In genomic region chr2:92982591-92983272, GRCm38 (mm10) we compare ENCODE assay signal across 12 mouse cellular contexts.
DNase-seq lines count a peak whose midpoint lies in the region; ATAC-seq and TF ChIP-seq lines count a peak whose summit lies in the region.
"Had no signal": no experiment of that assay in that cellular context is flagged by ENCODE, and none has a peak within 500 bp of the region (broad histone marks: within the 10 kb centered on the region; RNA-seq: fewer than 3 reads in every experiment).

No protein-coding gene starts in this region.

- peak; percentile 15; the same call in 1 of the 2 replicates for TF ChIP-seq CTCF in liver, postnatal 0 days (IDR thresholded peaks at IDR 0.05; ENCODE audit: low read depth)

- H3K4me3 ChIP-seq in forebrain, embryonic 10.5 days = no peak overlapping the region
- H3K4me3 ChIP-seq in forebrain, embryonic 11.5 days (ENCODE audit: low read depth, low read length) = no peak overlapping the region
- H3K4me3 ChIP-seq in midbrain, embryonic 11.5 days (ENCODE audit: low read depth, low read length) = no peak overlapping the region
- no peak overlapping the region for H3K4me3 ChIP-seq in midbrain, embryonic 13.5 days (replicated peaks)
- H3K4me3 ChIP-seq in liver, postnatal 0 days (ENCODE audit: low read depth, low read length) = no peak overlapping the region
- H3K4me3 ChIP-seq: hindbrain, embryonic 10.5 days; limb, embryonic 13.5 days had no signal

- H3K36me3 ChIP-seq in forebrain, embryonic 10.5 days (replicated peaks) = peaks cover 42% of the 10 kb centered on the region
- no peaks in the 10 kb centered on the region for H3K36me3 ChIP-seq in forebrain, embryonic 11.5 days (ENCODE audit: control insufficient read depth, insufficient read depth, low read length)
- 0 out of 2 replicates have a peak, but pooled peaks cover 3% of the 10 kb centered on the region for H3K36me3 ChIP-seq in midbrain, embryonic 11.5 days (ENCODE audit: control insufficient read depth, insufficient read depth, low read length)
- H3K36me3 ChIP-seq in midbrain, embryonic 13.5 days = peaks cover 31% of the 10 kb centered on the region
- no peaks in the 10 kb centered on the region for H3K36me3 ChIP-seq in liver, postnatal 0 days (replicated peaks; ENCODE audit: insufficient read depth, low read length)

- 0 out of 2 replicates have a peak overlapping the region, but pooled peaks have one; percentile 30 for H3K27ac ChIP-seq in forebrain, embryonic 10.5 days
- no peak overlapping the region for H3K27ac ChIP-seq in forebrain, embryonic 11.5 days (ENCODE audit: low read depth, low read length)
- H3K27ac ChIP-seq in midbrain, embryonic 11.5 days (ENCODE audit: low read depth, low read length) = no peak overlapping the region
- no peak overlapping the region for H3K27ac ChIP-seq in midbrain, embryonic 13.5 days
- H3K27ac ChIP-seq in liver, postnatal 0 days (ENCODE audit: low read depth) = peak overlapping the region; percentile 45
- H3K27ac ChIP-seq: limb, embryonic 13.5 days had no signal

- H3K4me2 ChIP-seq in forebrain, embryonic 11.5 days (ENCODE audit: low read depth, low read length, severe bottlenecking) = no peak overlapping the region
- no peak overlapping the region for H3K4me2 ChIP-seq in midbrain, embryonic 11.5 days
- H3K4me2 ChIP-seq in midbrain, embryonic 13.5 days (replicated peaks) = no peak overlapping the region
- peak overlapping the region; percentile 14 for H3K4me2 ChIP-seq in liver, postnatal 0 days (ENCODE audit: low read depth, low read length)
- H3K4me2 ChIP-seq: limb, embryonic 13.5 days had no signal

- no peak for ATAC-seq in forebrain, embryonic 11.5 days (replicated peaks; ENCODE audit: low FRiP score)
- no peak for ATAC-seq in midbrain, embryonic 11.5 days (ENCODE audit: low FRiP score)
- no peak for ATAC-seq in midbrain, embryonic 13.5 days
- peak; percentile 45 for ATAC-seq in liver, postnatal 0 days
- no peak for ATAC-seq in monocyte, adult 5-6 weeks (replicated peaks; ENCODE audit: insufficient number of reproducible peaks, low FRiP score, low TSS enrichment, poor library complexity, severe bottlenecking)

- no peaks in the 10 kb centered on the region for H3K9me3 ChIP-seq in forebrain, embryonic 10.5 days
- H3K9me3 ChIP-seq in forebrain, embryonic 11.5 days (ENCODE audit: control insufficient read depth, low read length) = no peaks in the 10 kb centered on the region
- no peaks in the 10 kb centered on the region for H3K9me3 ChIP-seq in midbrain, embryonic 11.5 days (ENCODE audit: control insufficient read depth, low read length)
- no peaks in the 10 kb centered on the region for H3K9me3 ChIP-seq in midbrain, embryonic 13.5 days
- H3K9me3 ChIP-seq in liver, postnatal 0 days (ENCODE audit: low read length) = no peaks in the 10 kb centered on the region
- H3K9me3 ChIP-seq: hindbrain, embryonic 10.5 days; limb, embryonic 13.5 days had no signal

- no peak for TF ChIP-seq EP300 in liver, postnatal 0 days (IDR thresholded peaks at IDR 0.05; ENCODE audit: low read depth)

- no peak for DNase-seq in forebrain, embryonic 10.5 days (ENCODE audit: extremely low spot score, low spot score)
- no peak for DNase-seq in forebrain, embryonic 11.5 days (ENCODE audit: low spot score)
- DNase-seq in midbrain, embryonic 11.5 days (ENCODE audit: low spot score, missing footprints) = peak; percentile 31
- DNase-seq in liver, postnatal 0 days = peak; percentile 32
- DNase-seq in telencephalon, adult 2 months (ENCODE audit: low read depth, low spot score) = peak; percentile 43
- DNase-seq in gastrocnemius, adult 18-20 months (ENCODE audit: low spot score) = no peak
- DNase-seq: B cell, adult 2 months; cerebellum, adult 9-11 months had no signal

- H3K9ac ChIP-seq in forebrain, embryonic 11.5 days (ENCODE audit: low read length) = no peak overlapping the region
- H3K9ac ChIP-seq in midbrain, embryonic 11.5 days (ENCODE audit: low read length) = no peak overlapping the region
- H3K9ac ChIP-seq in midbrain, embryonic 13.5 days (replicated peaks) = no peak overlapping the region
- H3K9ac ChIP-seq in liver, postnatal 0 days (replicated peaks) = no peak overlapping the region
- H3K9ac ChIP-seq: limb, embryonic 13.5 days had no signal

- 83% methylated on average over 8 of the region's 8 CpGs for WGBS in forebrain, embryonic 10.5 days
- WGBS in forebrain, embryonic 11.5 days = 77% methylated on average over 8 of the region's 8 CpGs
- WGBS in midbrain, embryonic 11.5 days = 82% methylated on average over 8 of the region's 8 CpGs
- 85% methylated on average over 8 of the region's 8 CpGs for WGBS in midbrain, embryonic 13.5 days
- WGBS in liver, postnatal 0 days (ENCODE audit: insufficient replicate concordance) = 40% methylated on average over 8 of the region's 8 CpGs

- no peaks in the 10 kb centered on the region for H3K27me3 ChIP-seq in forebrain, embryonic 10.5 days (ENCODE audit: poor library complexity, severe bottlenecking)
- no peaks in the 10 kb centered on the region for H3K27me3 ChIP-seq in forebrain, embryonic 11.5 days (ENCODE audit: control insufficient read depth, insufficient read depth, low read length)
- H3K27me3 ChIP-seq in midbrain, embryonic 11.5 days (ENCODE audit: control insufficient read depth, insufficient read depth, low read length) = no peaks in the 10 kb centered on the region
- H3K27me3 ChIP-seq in midbrain, embryonic 13.5 days = no peaks in the 10 kb centered on the region
- H3K27me3 ChIP-seq in liver, postnatal 0 days (ENCODE audit: insufficient read depth, low read length) = no peaks in the 10 kb centered on the region
- H3K27me3 ChIP-seq: limb, embryonic 13.5 days had no signal

- H3K4me1 ChIP-seq in forebrain, embryonic 10.5 days = peaks cover 17% of the 10 kb centered on the region
- no peaks in the 10 kb centered on the region for H3K4me1 ChIP-seq in forebrain, embryonic 11.5 days (replicated peaks; ENCODE audit: control insufficient read depth, insufficient read depth, low read length)
- no peaks in the 10 kb centered on the region for H3K4me1 ChIP-seq in midbrain, embryonic 11.5 days (ENCODE audit: control insufficient read depth, insufficient read depth, low read length)
- H3K4me1 ChIP-seq in midbrain, embryonic 13.5 days (replicated peaks) = peaks cover 3% of the 10 kb centered on the region
- peaks cover 12% of the 10 kb centered on the region for H3K4me1 ChIP-seq in liver, postnatal 0 days (ENCODE audit: insufficient read depth)

Comparison
In these comparisons a context has a peak if more than half of its experiments do, and no peak if none do; other contexts are left out.
1. H3K27ac ChIP-seq: peak in forebrain, embryonic 10.5 days (single experiment) and liver, postnatal 0 days (single experiment); none in forebrain, embryonic 11.5 days (single experiment), midbrain, embryonic 11.5 days (single experiment) and midbrain, embryonic 13.5 days (single experiment).
2. DNase-seq: peak in midbrain, embryonic 11.5 days (single experiment), liver, postnatal 0 days (single experiment) and telencephalon, adult 2 months (single experiment); none in forebrain, embryonic 10.5 days (single experiment), forebrain, embryonic 11.5 days (single experiment) and gastrocnemius, adult 18-20 months (single experiment).